Mouse (Mus musculus): Measurements from ENCODE around the gene Aftph. TPM values are rescaled to one million over a fixed set of nuclear protein-coding genes. Genes with fewer than 3 reads are reported as not detected.
"Not testable (repeated sequence)": the region's sequence is repeated elsewhere in the genome, so short reads cannot be mapped to it uniquely, and the experiment has no call there.

Aftph gene
- polyA plus RNA-seq, 1 experiment from 2014 or later: 42.5 TPM

GRCm38 (mm10) chr11:20778861-20779563, 37.6 kb upstream of the Aftph start:
- Histone ChIP-seq H3K4me3 (ENCODE audit: low read depth, low read length) (no peak overlapping the region), H3K27ac (ENCODE audit: low read depth, low read length) (no peak overlapping the region), H3K4me2 (ENCODE audit: low read depth, low read length) (no peak overlapping the region), H3K4me1 (ENCODE audit: control insufficient read depth, insufficient read depth, low read length) (no peaks in the 10 kb centered on the region), H3K9ac (replicated peaks; ENCODE audit: low read depth, low read length) (no peak overlapping the region), H3K27me3 (ENCODE audit: control insufficient read depth, insufficient read depth, low read length) (no peaks in the 10 kb centered on the region), H3K9me3 (ENCODE audit: control insufficient read depth, low read length) (no peaks in the 10 kb centered on the region), H3K36me3 (ENCODE audit: control insufficient read depth, insufficient read depth, low read length) (no peaks in the 10 kb centered on the region)
- 89% methylated on average over 3 of the region's 3 CpGs for WGBS
- no peak for ATAC-seq (ENCODE audit: low read depth)

GRCm38 (mm10) chr11:20778298-20778697, 36.9 kb upstream of the Aftph start:
- whole genome bisulfite sequencing: 87% methylated on average over 1 of the region's 1 CpGs
- no peaks in the 10 kb centered on the region for H3K9me3 ChIP-seq (ENCODE audit: control insufficient read depth, low read length)

DNA sequence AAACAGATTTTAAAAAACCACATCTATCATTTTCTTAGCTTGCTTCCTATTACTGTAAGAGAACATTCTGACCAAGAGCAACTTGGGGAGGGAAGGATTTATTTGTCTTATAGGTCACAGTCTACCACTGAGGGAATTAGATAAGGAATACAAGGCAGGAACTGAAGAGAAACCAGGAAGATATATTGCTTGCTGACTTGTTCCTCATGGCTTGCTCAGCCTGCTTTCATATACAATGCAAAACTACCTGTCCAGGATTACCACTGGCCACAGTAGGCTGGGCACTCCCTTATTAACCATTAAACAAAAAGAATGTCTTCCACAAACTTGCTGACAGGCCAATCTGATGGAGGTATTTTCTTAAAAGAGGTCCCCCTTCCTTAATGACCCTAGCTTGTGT, 35.3 kb upstream of the Aftph start:
- H3K36me3 ChIP-seq (ENCODE audit: control insufficient read depth, insufficient read depth, low read length): no peaks in the 10 kb centered on the region
- H3K4me3 ChIP-seq (ENCODE audit: low read depth, low read length): no peak overlapping the region
- H3K27ac ChIP-seq (ENCODE audit: low read depth, low read length): no peak overlapping the region
- no peak overlapping the region for H3K9ac ChIP-seq (replicated peaks; ENCODE audit: low read depth, low read length)
- no peaks in the 10 kb centered on the region for H3K4me1 ChIP-seq (ENCODE audit: control insufficient read depth, insufficient read depth, low read length)
- H3K9me3 ChIP-seq (ENCODE audit: control insufficient read depth, low read length): no peaks in the 10 kb centered on the region
- ATAC-seq (ENCODE audit: low read depth): no peak
- no peak overlapping the region for H3K4me2 ChIP-seq (ENCODE audit: low read depth, low read length)
- no peaks in the 10 kb centered on the region for H3K27me3 ChIP-seq (ENCODE audit: control insufficient read depth, insufficient read depth, low read length)

More at GRCm38 (mm10) chr11:20778298-20778697, 36.9 kb upstream of the Aftph start:
- Histone ChIP-seq H3K27ac (ENCODE audit: low read depth, low read length) (no peak overlapping the region), H3K9ac (replicated peaks; ENCODE audit: low read depth, low read length) (no peak overlapping the region), H3K27me3 (ENCODE audit: control insufficient read depth, insufficient read depth, low read length) (no peaks in the 10 kb centered on the region), H3K36me3 (ENCODE audit: control insufficient read depth, insufficient read depth, low read length) (no peaks in the 10 kb centered on the region), H3K4me1 (ENCODE audit: control insufficient read depth, insufficient read depth, low read length) (no peaks in the 10 kb centered on the region), H3K4me3 (ENCODE audit: low read depth, low read length) (no peak overlapping the region), H3K4me2 (ENCODE audit: low read depth, low read length) (no peak overlapping the region)
- no peak for ATAC-seq (ENCODE audit: low read depth)

GRCm38 (mm10) chr11:20772642-20773041, 31.3 kb upstream of the Aftph start:
- 54% methylated on average over 1 of the region's 1 CpGs for WGBS
- Histone ChIP-seq H3K36me3 (ENCODE audit: control insufficient read depth, insufficient read depth, low read length) (no peaks in the 10 kb centered on the region), H3K27me3 (ENCODE audit: control insufficient read depth, insufficient read depth, low read length) (no peaks in the 10 kb centered on the region), H3K4me1 (ENCODE audit: control insufficient read depth, insufficient read depth, low read length) (no peaks in the 10 kb centered on the region), H3K4me2 (ENCODE audit: low read depth, low read length) (no peak overlapping the region), H3K27ac (ENCODE audit: low read depth, low read length) (no peak overlapping the region), H3K4me3 (ENCODE audit: low read depth, low read length) (no peak overlapping the region), H3K9ac (replicated peaks; ENCODE audit: low read depth, low read length) (no peak overlapping the region), H3K9me3 (ENCODE audit: control insufficient read depth, low read length) (no peaks in the 10 kb centered on the region)
- no peak for ATAC-seq (ENCODE audit: low read depth)

GRCm38 (mm10) chr11:20771827-20772226, 30.4 kb upstream of the Aftph start:
- not testable (repeated sequence) for H3K4me1 ChIP-seq (ENCODE audit: control insufficient read depth, insufficient read depth, low read length); ATAC-seq (ENCODE audit: low read depth); H3K4me3 ChIP-seq (ENCODE audit: low read depth, low read length); H3K27me3 ChIP-seq (ENCODE audit: control insufficient read depth, insufficient read depth, low read length); H3K9ac ChIP-seq (replicated peaks; ENCODE audit: low read depth, low read length); H3K4me2 ChIP-seq (ENCODE audit: low read depth, low read length); H3K9me3 ChIP-seq (ENCODE audit: control insufficient read depth, low read length); H3K27ac ChIP-seq (ENCODE audit: low read depth, low read length); H3K36me3 ChIP-seq (ENCODE audit: control insufficient read depth, insufficient read depth, low read length)
- 39% methylated on average over 9 of the region's 9 CpGs for WGBS

- not testable (repeated sequence) for H3K4me1 ChIP-seq (ENCODE audit: control insufficient read depth, insufficient read depth, low read length); H3K27ac ChIP-seq (ENCODE audit: low read depth, low read length); H3K4me3 ChIP-seq (ENCODE audit: low read depth, low read length); H3K9ac ChIP-seq (replicated peaks; ENCODE audit: low read depth, low read length); H3K27me3 ChIP-seq (ENCODE audit: control insufficient read depth, insufficient read depth, low read length); ATAC-seq (ENCODE audit: low read depth); H3K9me3 ChIP-seq (ENCODE audit: control insufficient read depth, low read length); H3K36me3 ChIP-seq (ENCODE audit: control insufficient read depth, insufficient read depth, low read length); H3K4me2 ChIP-seq (ENCODE audit: low read depth, low read length)
- 92% methylated on average over 10 of the region's 10 CpGs for WGBS
Observed at GRCm38 (mm10) chr11:20761984-20762383, 20.6 kb upstream of the Aftph start.

GRCm38 (mm10) chr11:20750573-20750972, 9.2 kb upstream of the Aftph start:
- Histone ChIP-seq H3K9me3 (ENCODE audit: control insufficient read depth, low read length) (no peaks in the 10 kb centered on the region), H3K27me3 (ENCODE audit: control insufficient read depth, insufficient read depth, low read length) (no peaks in the 10 kb centered on the region), H3K36me3 (ENCODE audit: control insufficient read depth, insufficient read depth, low read length) (no peaks in the 10 kb centered on the region), H3K9ac (replicated peaks; ENCODE audit: low read depth, low read length) (no peak overlapping the region), H3K27ac (ENCODE audit: low read depth, low read length) (no peak overlapping the region), H3K4me1 (ENCODE audit: control insufficient read depth, insufficient read depth, low read length) (no peaks in the 10 kb centered on the region), H3K4me2 (ENCODE audit: low read depth, low read length) (no peak overlapping the region), H3K4me3 (ENCODE audit: low read depth, low read length) (no peak overlapping the region)
- ATAC-seq (ENCODE audit: low read depth): no peak
- 89% methylated on average over 2 of the region's 2 CpGs for WGBS

GRCm38 (mm10) chr11:20743353-20743752, 2.0 kb upstream of the Aftph start:
- H3K9ac ChIP-seq (replicated peaks; ENCODE audit: low read depth, low read length): no peak overlapping the region

GRCm38 (mm10) chr11:20742361-20742897, 1.0 kb upstream of the Aftph start:
- ATAC-seq (ENCODE audit: low read depth): peak; percentile 5; the same call in 1 of the 2 replicates
- H3K4me1 ChIP-seq (ENCODE audit: control insufficient read depth, insufficient read depth, low read length): 0 out of 2 replicates have a peak, but pooled peaks cover 3% of the 10 kb centered on the region
- peak overlapping the region; percentile 96 for H3K27ac ChIP-seq (ENCODE audit: low read depth, low read length)
- no peaks in the 10 kb centered on the region for H3K9me3 ChIP-seq (ENCODE audit: control insufficient read depth, low read length)
- peak overlapping the region; percentile 79 for H3K4me2 ChIP-seq (ENCODE audit: low read depth, low read length)
- H3K9ac ChIP-seq (replicated peaks; ENCODE audit: low read depth, low read length): peak overlapping the region; percentile 64
- WGBS: under 1% methylated on average over 9 of the region's 9 CpGs
- H3K36me3 ChIP-seq (ENCODE audit: control insufficient read depth, insufficient read depth, low read length): no peaks in the 10 kb centered on the region
- peaks cover 4% of the 10 kb centered on the region; the same call in 1 of the 2 replicates for H3K27me3 ChIP-seq (ENCODE audit: control insufficient read depth, insufficient read depth, low read length)
- H3K4me3 ChIP-seq (ENCODE audit: low read depth, low read length): peak overlapping the region; percentile 97

More at GRCm38 (mm10) chr11:20743353-20743752, 2.0 kb upstream of the Aftph start:
- Histone ChIP-seq H3K9me3 (ENCODE audit: control insufficient read depth, low read length) (no peaks in the 10 kb centered on the region), H3K27ac (ENCODE audit: low read depth, low read length) (no peak overlapping the region), H3K4me2 (ENCODE audit: low read depth, low read length) (no peak overlapping the region), H3K27me3 (ENCODE audit: control insufficient read depth, insufficient read depth, low read length) (peaks cover 4% of the 10 kb centered on the region; the same call in 1 of the 2 replicates), H3K4me3 (ENCODE audit: low read depth, low read length) (no peak overlapping the region), H3K36me3 (ENCODE audit: control insufficient read depth, insufficient read depth, low read length) (no peaks in the 10 kb centered on the region), H3K4me1 (ENCODE audit: control insufficient read depth, insufficient read depth, low read length) (0 out of 2 replicates have a peak, but pooled peaks cover 3% of the 10 kb centered on the region)
- no peak for ATAC-seq (ENCODE audit: low read depth)

Data from neural tube, embryonic 14.5 days (tissue).